Mouse (Mus musculus) heart, embryonic 14.5 days (tissue): ENCODE results near the gene Arhgap25. TPM values are rescaled to one million over a fixed set of nuclear protein-coding genes. Genes with fewer than 3 reads are reported as not detected.

ENCODE experiments used
- ATAC-seq: fragments of 200-750 bp; cut with Nextera tagmentation; 2 replicates; pipeline ENCODE4 v1.8.0; 2017; ENCODE audit warnings: low read depth, moderate TSS enrichment; ENCODE audit not compliant: insufficient number of reproducible peaks, insufficient read depth, low FRiP score
- H3K27ac ChIP-seq, 2 experiments: fragments of 200-500 bp in 1 of 2; fragments of 300-500 bp in 1 of 2; sonication (generic) in 1 of 2; replicated peaks in 1 of 2; 2 replicates each; pipeline ENCODE4 v1.5.1; 2012 to 2014; ENCODE audit warnings: low read depth in 2 of 2, low read length in 2 of 2, control low read depth in 1 of 2, mild to moderate bottlenecking in 1 of 2, mixed read lengths in 1 of 2; ENCODE audit not compliant: control insufficient read depth in 1 of 2, insufficient read depth in 1 of 2
- H3K27me3 ChIP-seq: fragments of 300-500 bp; sonication (generic); 2 replicates; pipeline ENCODE4 v1.6.1; 2014; ENCODE audit warnings: mild to moderate bottlenecking, low read length, control low read depth; ENCODE audit not compliant: control insufficient read depth, insufficient read depth
- H3K36me3 ChIP-seq: fragments of 300-500 bp; sonication (generic); 2 replicates; pipeline ENCODE4 v1.6.1; 2014; ENCODE audit warnings: mild to moderate bottlenecking, control low read depth, low read length, mixed read lengths; ENCODE audit not compliant: control insufficient read depth, insufficient read depth
- H3K4me1 ChIP-seq, 2 experiments: fragments of 200-500 bp in 1 of 2; fragments of 300-500 bp in 1 of 2; sonication (generic) in 1 of 2; 2 replicates each; pipeline ENCODE4 v1.6.1; 2012 to 2014; ENCODE audit warnings: low read length in 2 of 2, control low read depth in 1 of 2, mixed read lengths in 1 of 2; ENCODE audit not compliant: control insufficient read depth in 2 of 2, insufficient read depth in 2 of 2
- H3K4me2 ChIP-seq: fragments of 300-500 bp; sonication (generic); 2 replicates; pipeline ENCODE4 v1.6.1; 2014; ENCODE audit warnings: mild to moderate bottlenecking, low read length
- H3K4me3 ChIP-seq, 2 experiments: fragments of 200-500 bp in 1 of 2; fragments of 300-500 bp in 1 of 2; sonication (generic) in 1 of 2; 2 replicates each; pipeline ENCODE4 v1.5.1; 2012 to 2014; ENCODE audit warnings: low read length in 2 of 2, mild to moderate bottlenecking in 2 of 2, control low read depth in 1 of 2, low read depth in 1 of 2, moderate library complexity in 1 of 2; ENCODE audit not compliant: control insufficient read depth in 1 of 2, insufficient read depth in 1 of 2
- H3K9ac ChIP-seq: fragments of 300-500 bp; sonication (generic); 2 replicates; pipeline ENCODE4 v1.6.1; 2014; ENCODE audit warnings: mild to moderate bottlenecking, low read length
- H3K9me3 ChIP-seq: fragments of 300-500 bp; sonication (generic); 2 replicates; pipeline ENCODE4 v1.6.1; 2016; ENCODE audit warnings: low read length, control low read depth; ENCODE audit not compliant: control insufficient read depth
- WGBS: fragments of 180-500 bp; shearing (Covaris S2); extraction: QIAGEN DNeasy Blood & Tissue Kit; methylation state at CpG from one replicate; pipeline ENCODE4 v1.1.7; 2014; 5-methylcytosine and 5-hydroxymethylcytosine counted together
- polyA plus RNA-seq: library from polyadenylated mRNA; unstranded; fragments of >200 nt; fragmentation: Nextera tagmentation; extraction: Ambion mirVana; gene quantifications from 2 replicates; pipeline ENCODE4 v1.2.1, GENCODE M21; 2014

Arhgap25 gene
- polyA plus RNA-seq, 1 experiment from 2014 or later = 3.9 TPM

DNA sequence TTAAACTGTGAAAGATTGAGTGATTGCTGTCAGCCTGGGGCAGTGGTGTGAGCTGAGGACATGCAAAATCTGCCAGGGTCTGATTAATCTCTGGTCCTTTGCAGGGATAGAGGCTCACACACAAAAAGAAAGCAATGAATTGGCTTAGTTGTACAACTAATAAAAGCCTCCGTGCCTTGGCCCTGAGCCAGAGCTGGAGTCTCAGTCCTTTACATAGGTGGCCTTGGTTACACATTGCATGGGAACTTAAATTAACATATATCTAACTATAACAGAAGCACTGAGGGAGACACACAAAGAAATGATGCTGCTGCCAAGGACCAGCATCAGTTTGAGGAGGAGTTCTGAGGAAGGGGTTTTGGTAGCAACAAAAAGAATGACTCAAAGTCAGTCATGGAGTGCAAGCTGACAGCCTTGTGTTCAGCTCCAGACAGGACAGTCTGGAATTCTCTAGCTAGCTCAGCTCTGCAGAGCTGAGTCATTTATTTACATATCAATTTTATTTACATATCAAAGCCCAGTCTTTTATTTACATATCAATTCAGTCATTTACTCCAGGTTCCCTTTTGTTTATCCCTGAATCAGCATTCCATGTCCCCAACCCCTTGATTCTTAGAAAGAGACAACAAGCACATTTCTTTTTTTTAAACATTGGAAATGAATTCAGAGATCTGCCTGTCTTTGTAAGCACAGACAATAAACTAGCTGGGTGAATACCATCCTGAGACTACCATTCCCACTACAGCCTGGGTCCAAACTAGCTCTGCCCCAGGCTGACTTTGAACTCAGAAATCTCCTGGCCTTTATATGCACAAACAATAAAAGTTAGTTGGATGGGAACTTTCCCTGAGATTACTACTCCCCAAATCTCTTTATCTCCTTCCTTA lies 12.5 kb upstream of the Arhgap25 start:
- no peaks in the 10 kb centered on the region for H3K27me3 ChIP-seq
- no peak overlapping the region for H3K27ac ChIP-seq
- no peaks in the 10 kb centered on the region for H3K36me3 ChIP-seq
- H3K4me2 ChIP-seq = no peak overlapping the region
- H3K4me1 ChIP-seq = peaks cover 0 to 4% of the 10 kb centered on the region in 2 experiments; a peak in 1 of 4 replicates
- H3K9me3 ChIP-seq = peaks cover 12% of the 10 kb centered on the region
- H3K4me3 ChIP-seq = no peak overlapping the region
- no peak overlapping the region for H3K9ac ChIP-seq
- WGBS = 77% methylated on average over 1 of the region's 1 CpGs
- ATAC-seq = no peak

DNA sequence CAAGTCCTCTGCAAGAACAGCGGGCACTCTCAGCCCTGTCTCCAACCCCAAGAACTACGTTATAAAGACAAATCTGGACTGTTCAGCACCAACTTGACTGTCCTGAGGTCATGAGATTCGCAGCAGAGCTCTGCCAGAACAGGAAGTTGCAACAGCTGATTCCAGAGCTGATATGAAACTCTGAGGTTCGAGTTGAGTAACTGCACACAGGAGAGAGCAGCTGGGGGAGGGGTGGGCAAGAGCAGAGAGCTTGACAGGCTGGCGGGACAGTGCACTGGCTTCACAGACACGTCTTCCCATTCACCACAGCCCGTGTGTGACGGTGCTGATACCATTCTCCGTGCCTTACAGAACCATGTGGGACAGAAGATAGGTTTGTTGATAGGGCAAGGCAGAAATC lies 9.0 kb upstream of the Arhgap25 start:
- H3K36me3 ChIP-seq = no peaks in the 10 kb centered on the region
- H3K9me3 ChIP-seq = peaks cover 12% of the 10 kb centered on the region
- H3K27me3 ChIP-seq = no peaks in the 10 kb centered on the region
- ATAC-seq = peak; percentile 9; the same call in 1 of the 2 replicates
- no peak overlapping the region for H3K9ac ChIP-seq
- H3K4me1 ChIP-seq = peaks cover 0 to 4% of the 10 kb centered on the region in 2 experiments; a peak in 1 of 4 replicates
- H3K4me3 ChIP-seq = no peak overlapping the region
- WGBS = 37% methylated on average over 9 of the region's 9 CpGs
- H3K4me2 ChIP-seq = no peak overlapping the region
- H3K27ac ChIP-seq = no peak overlapping the region

DNA sequence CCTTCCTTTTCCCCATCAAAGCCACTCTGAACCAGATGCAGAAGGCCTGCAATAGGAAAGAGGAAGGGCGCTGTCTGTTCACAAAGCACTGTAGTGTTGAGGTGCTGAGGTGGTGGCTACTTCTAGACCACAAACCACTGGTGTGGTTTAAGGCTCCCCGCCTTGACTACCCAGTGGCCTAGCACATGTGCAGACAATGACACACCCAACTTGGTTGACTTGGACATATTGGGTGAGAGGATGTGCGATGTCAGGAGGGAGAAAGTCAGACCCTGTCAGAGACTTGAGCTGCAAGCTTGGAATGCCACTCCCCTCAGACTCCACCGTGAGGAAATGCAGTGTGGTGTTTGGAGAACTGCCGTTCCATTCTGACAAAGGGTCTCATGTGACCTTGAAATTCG lies 8.1 kb upstream of the Arhgap25 start:
- Histone ChIP-seq H3K36me3 (no peaks in the 10 kb centered on the region), H3K4me2 (no peak overlapping the region), H3K9ac (no peak overlapping the region), H3K27ac (no peak overlapping the region), H3K9me3 (peaks cover 4% of the 10 kb centered on the region), H3K27me3 (no peaks in the 10 kb centered on the region), H3K4me1 (peaks cover 0 to 4% of the 10 kb centered on the region in 2 experiments; a peak in 1 of 4 replicates), H3K4me3 (no peak overlapping the region)
- no peak for ATAC-seq
- WGBS = 66% methylated on average over 6 of the region's 6 CpGs

DNA sequence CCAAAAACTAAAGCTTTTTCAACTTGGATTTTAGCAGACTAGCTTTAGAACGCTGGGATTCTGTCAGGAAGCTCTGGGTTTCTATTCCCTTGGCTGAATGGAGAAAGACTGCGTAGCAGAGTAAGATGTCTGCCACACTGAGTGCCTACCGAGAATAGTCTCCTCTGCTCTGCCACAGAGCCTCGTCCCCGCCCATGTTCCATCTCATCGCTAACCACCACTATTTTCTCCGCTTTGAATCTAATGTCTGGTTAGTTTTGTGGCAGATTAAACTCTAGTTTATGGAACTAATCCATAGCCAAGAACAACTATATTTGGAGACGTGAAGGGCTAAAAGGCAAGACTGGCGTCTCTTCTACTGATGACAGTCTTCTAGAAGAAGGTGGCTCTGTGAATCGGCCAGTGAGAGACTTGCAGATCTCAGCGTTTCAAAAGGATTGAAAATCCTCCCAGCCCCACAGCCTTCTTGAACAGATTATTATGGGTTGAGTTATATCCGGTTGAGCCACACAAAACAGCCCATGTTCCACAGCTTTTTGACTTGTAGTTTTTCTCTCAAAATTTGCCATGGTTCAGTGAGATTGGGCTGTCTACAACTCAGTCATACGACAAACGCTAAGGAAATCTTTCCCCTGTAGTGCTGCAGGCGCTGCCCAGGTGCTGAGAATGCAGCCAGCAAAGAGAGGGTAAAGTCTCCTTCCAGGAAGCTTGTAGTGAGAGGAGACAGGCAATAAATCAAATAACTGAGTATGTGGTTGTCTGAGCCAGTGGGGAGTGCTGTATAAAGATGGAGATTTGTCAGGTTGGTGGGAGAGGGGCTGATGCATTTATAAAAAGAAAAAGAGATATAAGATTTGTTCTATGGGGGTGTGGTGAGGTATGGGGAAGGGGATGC lies 5.6 kb upstream of the Arhgap25 start:
- Histone ChIP-seq H3K4me2 (no peak overlapping the region), H3K4me1 (peaks cover 0 to 4% of the 10 kb centered on the region in 2 experiments; a peak in 1 of 4 replicates), H3K27ac (no peak overlapping the region), H3K4me3 (no peak overlapping the region), H3K27me3 (no peaks in the 10 kb centered on the region), H3K9ac (no peak overlapping the region), H3K36me3 (no peaks in the 10 kb centered on the region), H3K9me3 (no peaks in the 10 kb centered on the region)
- WGBS = 79% methylated on average over 15 of the region's 15 CpGs
- ATAC-seq = no peak

DNA sequence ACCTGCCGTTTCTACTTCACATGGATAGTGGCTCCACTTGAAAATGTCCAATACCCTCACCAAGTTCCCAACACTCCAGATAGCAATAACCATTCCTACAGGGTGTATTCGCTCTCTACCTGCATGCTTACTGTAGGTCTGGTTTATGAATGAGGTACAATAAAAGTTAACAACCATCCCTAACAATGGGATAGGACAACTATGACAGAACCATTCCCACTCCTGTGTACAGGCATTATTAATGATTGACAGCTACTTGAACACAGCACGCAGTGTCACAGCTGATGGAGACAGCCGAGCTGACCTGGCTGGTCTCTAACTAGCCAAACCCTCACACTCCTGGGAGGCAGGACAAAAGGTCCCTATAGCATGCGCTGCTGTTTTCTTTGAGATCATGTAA lies 4.6 kb upstream of the Arhgap25 start:
- Histone ChIP-seq H3K9ac (no peak overlapping the region), H3K4me3 (no peak overlapping the region), H3K27me3 (no peaks in the 10 kb centered on the region), H3K4me1 (peaks cover 0 to 4% of the 10 kb centered on the region in 2 experiments; a peak in 1 of 4 replicates), H3K4me2 (no peak overlapping the region), H3K36me3 (no peaks in the 10 kb centered on the region), H3K9me3 (no peaks in the 10 kb centered on the region), H3K27ac (no peak overlapping the region)
- WGBS = 71% methylated on average over 5 of the region's 5 CpGs
- no peak for ATAC-seq

DNA sequence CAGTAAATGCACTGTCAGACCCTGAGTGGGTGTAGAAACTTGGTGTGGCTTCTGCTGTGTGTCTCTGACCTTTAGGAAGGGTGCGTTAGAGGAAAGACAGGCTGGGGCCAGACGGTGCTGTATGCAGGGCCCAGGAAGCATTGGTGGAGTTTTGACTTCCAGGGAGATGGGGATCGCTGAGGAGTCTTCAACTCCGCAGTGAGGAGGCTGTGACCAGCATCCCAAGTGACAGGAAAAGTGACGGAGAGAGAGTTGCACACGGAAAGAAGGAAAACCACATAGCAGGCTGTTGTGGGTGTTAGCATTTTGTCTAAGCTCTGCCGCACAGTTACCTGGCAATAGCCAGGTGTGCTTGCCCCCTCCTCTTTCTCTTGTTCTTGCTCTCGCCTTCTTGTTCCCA lies 3.2 kb upstream of the Arhgap25 start:
- 69% methylated on average over 8 of the region's 8 CpGs for WGBS
- H3K27ac ChIP-seq = no peak overlapping the region
- H3K9me3 ChIP-seq = no peaks in the 10 kb centered on the region
- H3K27me3 ChIP-seq = no peaks in the 10 kb centered on the region
- no peaks in the 10 kb centered on the region for H3K36me3 ChIP-seq
- H3K4me3 ChIP-seq = no peak overlapping the region
- no peak for ATAC-seq
- H3K4me1 ChIP-seq = no peaks in the 10 kb centered on the region
- no peak overlapping the region for H3K4me2 ChIP-seq
- H3K9ac ChIP-seq = no peak overlapping the region

DNA sequence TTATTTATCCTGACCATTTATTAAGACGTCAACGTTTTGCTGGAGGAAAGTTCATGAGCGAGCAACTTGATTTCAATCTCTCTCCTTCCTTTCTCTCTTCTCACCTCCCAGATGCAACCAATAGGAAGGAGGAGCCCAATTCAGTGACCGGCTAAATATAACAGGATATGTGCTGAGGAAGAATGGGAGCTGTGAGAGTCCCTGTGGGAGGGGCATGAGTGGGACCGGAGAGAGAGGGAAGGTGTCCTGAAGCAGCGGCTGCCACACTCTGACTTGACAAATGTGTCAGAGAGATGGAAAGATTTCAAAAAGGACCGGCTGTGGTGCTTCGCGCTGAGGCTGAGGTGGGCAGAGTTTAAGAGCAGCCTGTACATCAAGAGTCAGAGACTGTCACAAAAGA lies 2.6 kb upstream of the Arhgap25 start:
- no peaks in the 10 kb centered on the region for H3K4me1 ChIP-seq
- 37% methylated on average over 9 of the region's 9 CpGs for WGBS
- H3K9ac ChIP-seq = no peak overlapping the region
- H3K4me3 ChIP-seq = no peak overlapping the region
- H3K27me3 ChIP-seq = no peaks in the 10 kb centered on the region
- ATAC-seq = no peak
- H3K27ac ChIP-seq = no peak overlapping the region
- H3K4me2 ChIP-seq = no peak overlapping the region
- H3K36me3 ChIP-seq = no peaks in the 10 kb centered on the region
- no peaks in the 10 kb centered on the region for H3K9me3 ChIP-seq
